Mouse (Mus musculus): ENCODE data around the gene Rmnd5a. TPM values are rescaled to one million over a fixed set of nuclear protein-coding genes. Genes with fewer than 3 reads are reported as not detected.
"Not testable (repeated sequence)": the region's sequence is repeated elsewhere in the genome, so short reads cannot be mapped to it uniquely, and the experiment has no call there.

The Rmnd5a gene
- polyA plus RNA-seq, 1 experiment from 2014 or later: 15.6 TPM

DNA sequence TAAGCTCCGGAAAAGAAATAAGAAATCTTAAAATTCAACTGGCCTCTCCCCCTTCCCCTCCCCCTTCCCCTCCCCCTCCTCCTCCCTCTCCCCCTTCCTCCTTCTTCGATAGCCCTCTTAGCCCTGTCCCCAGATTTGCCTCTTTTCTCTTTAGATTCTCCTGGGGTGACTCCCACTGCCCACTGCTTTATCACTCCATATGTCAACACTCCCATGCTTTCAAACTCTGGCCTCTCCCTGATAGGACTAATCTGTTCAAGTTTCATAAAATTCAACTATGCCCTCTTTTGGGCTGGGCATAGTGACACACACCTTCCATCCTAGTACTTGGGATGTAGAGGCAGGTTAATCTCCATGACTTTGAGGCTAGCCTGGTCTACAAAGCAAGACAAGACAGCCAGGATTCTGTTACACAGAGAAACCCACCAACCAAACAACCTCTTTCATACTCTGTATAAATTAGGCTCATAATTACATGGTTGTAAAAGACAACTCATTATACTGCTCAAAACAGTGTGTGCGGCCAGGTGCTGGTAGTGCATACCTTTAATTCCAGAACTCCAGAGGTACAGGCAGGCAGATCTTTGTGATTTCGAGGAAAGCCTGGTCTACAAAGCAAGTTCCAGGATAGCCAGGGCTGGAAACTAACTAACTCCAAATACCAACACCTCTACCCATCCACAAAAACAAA lies 31.5 kb upstream of the Rmnd5a start:
- Histone ChIP-seq H3K36me3 (no peaks in the 10 kb centered on the region), H3K9ac (no peak overlapping the region), H3K4me2 (no peak overlapping the region), H3K9me3 (no peaks in the 10 kb centered on the region), H3K4me1 (no peaks in the 10 kb centered on the region), H3K27ac (no peak overlapping the region), H3K4me3 (no peak overlapping the region), H3K27me3 (no peaks in the 10 kb centered on the region)
- 75% methylated on average over 4 of the region's 4 CpGs for WGBS
- ATAC-seq (ENCODE audit: borderline replicate concordance, extremely low read depth, low FRiP score, low TSS enrichment): no peak

DNA sequence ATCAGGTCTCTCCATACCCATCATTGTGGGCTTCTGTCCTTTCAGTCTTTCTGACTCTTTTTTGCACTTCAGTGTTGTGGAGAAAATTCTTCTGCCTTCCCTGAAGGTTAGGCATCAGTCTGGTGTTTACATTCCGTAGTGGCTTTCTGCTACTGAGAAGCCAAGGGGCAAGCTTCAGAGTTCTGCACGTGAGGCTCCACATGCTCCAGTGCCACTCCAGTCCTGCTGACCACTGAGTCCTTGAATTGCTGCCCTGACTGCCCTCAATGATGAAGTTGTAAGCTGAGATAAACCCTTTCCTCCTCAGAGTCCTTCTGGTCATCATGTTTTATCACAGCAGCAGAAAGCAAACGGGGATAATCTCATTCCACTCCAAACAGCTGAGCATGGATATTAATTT lies 28.9 kb upstream of the Rmnd5a start:
- Histone ChIP-seq H3K36me3 (no peaks in the 10 kb centered on the region), H3K27me3 (no peaks in the 10 kb centered on the region), H3K9ac (no peak overlapping the region), H3K9me3 (no peaks in the 10 kb centered on the region), H3K4me3 (no peak overlapping the region), H3K4me2 (no peak overlapping the region), H3K4me1 (no peaks in the 10 kb centered on the region), H3K27ac (no peak overlapping the region)
- ATAC-seq (ENCODE audit: borderline replicate concordance, extremely low read depth, low FRiP score, low TSS enrichment): no peak
- 16% methylated on average over 3 of the region's 3 CpGs for WGBS

- ATAC-seq (ENCODE audit: borderline replicate concordance, extremely low read depth, low FRiP score, low TSS enrichment): no peak
- no peak overlapping the region for H3K9ac ChIP-seq
- no peaks in the 10 kb centered on the region for H3K4me1 ChIP-seq
- H3K36me3 ChIP-seq: no peaks in the 10 kb centered on the region
- H3K27ac ChIP-seq: no peak overlapping the region
- H3K9me3 ChIP-seq: no peaks in the 10 kb centered on the region
- H3K4me2 ChIP-seq: no peak overlapping the region
- 76% methylated on average over 4 of the region's 4 CpGs for WGBS
- no peak overlapping the region for H3K4me3 ChIP-seq
- H3K27me3 ChIP-seq: no peaks in the 10 kb centered on the region
Observed at GRCm38 (mm10) chr6:71467766-71468165, 27.3 kb upstream of the Rmnd5a start.

GRCm38 (mm10) chr6:71465146-71465545 lies 24.7 kb upstream of the Rmnd5a start:
- H3K36me3 ChIP-seq: no peaks in the 10 kb centered on the region
- H3K4me2 ChIP-seq: no peak overlapping the region
- no peak overlapping the region for H3K9ac ChIP-seq
- no peaks in the 10 kb centered on the region for H3K27me3 ChIP-seq
- WGBS: 85% methylated on average over 3 of the region's 3 CpGs
- H3K9me3 ChIP-seq: no peaks in the 10 kb centered on the region
- no peak overlapping the region for H3K27ac ChIP-seq
- no peak for ATAC-seq (ENCODE audit: borderline replicate concordance, extremely low read depth, low FRiP score, low TSS enrichment)
- no peak overlapping the region for H3K4me3 ChIP-seq
- no peaks in the 10 kb centered on the region for H3K4me1 ChIP-seq

GRCm38 (mm10) chr6:71457956-71458608 lies 17.6 kb upstream of the Rmnd5a start:
- no peak for ATAC-seq (ENCODE audit: borderline replicate concordance, extremely low read depth, low FRiP score, low TSS enrichment)
- WGBS: 55% methylated on average over 8 of the region's 8 CpGs

GRCm38 (mm10) chr6:71453983-71454739 lies 13.7 kb upstream of the Rmnd5a start:
- H3K4me3 ChIP-seq; H3K4me2 ChIP-seq; H3K27ac ChIP-seq; H3K36me3 ChIP-seq; H3K9ac ChIP-seq; H3K4me1 ChIP-seq; H3K9me3 ChIP-seq; H3K27me3 ChIP-seq; ATAC-seq (ENCODE audit: borderline replicate concordance, extremely low read depth, low FRiP score, low TSS enrichment): not testable (repeated sequence)

More at GRCm38 (mm10) chr6:71457956-71458608, 17.6 kb upstream of the Rmnd5a start:
- H3K36me3 ChIP-seq: no peaks in the 10 kb centered on the region
- H3K4me1 ChIP-seq: no peaks in the 10 kb centered on the region
- H3K4me2 ChIP-seq: no peak overlapping the region
- no peaks in the 10 kb centered on the region for H3K27me3 ChIP-seq
- no peak overlapping the region for H3K9ac ChIP-seq
- H3K9me3 ChIP-seq: no peaks in the 10 kb centered on the region
- H3K27ac ChIP-seq: no peak overlapping the region
- no peak overlapping the region for H3K4me3 ChIP-seq

DNA sequence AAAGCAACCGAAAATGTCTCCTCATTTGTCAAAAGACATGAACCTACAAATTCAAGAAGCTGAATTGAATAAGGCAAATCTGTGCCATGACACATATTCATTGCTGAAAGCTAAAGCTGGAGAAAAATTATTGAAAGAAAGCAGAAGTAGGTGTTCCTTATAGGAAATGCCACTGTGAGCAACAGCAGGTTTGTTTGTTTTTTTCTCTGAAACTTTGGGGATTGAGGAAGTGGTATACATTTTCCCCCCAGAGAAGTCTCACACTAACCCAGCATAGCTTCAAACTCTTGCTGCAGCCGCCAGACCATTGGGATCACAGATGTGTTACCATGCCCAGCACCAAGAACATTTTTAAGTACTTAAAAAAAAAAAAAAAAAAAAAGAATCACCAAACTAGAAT lies 12.4 kb upstream of the Rmnd5a start:
- Histone ChIP-seq H3K27ac (no peak overlapping the region), H3K9me3 (no peaks in the 10 kb centered on the region), H3K36me3 (no peaks in the 10 kb centered on the region), H3K4me3 (no peak overlapping the region), H3K27me3 (no peaks in the 10 kb centered on the region), H3K4me1 (no peaks in the 10 kb centered on the region), H3K9ac (no peak overlapping the region), H3K4me2 (no peak overlapping the region)
- ATAC-seq (ENCODE audit: borderline replicate concordance, extremely low read depth, low FRiP score, low TSS enrichment): no peak
- 81% methylated on average over 2 of the region's 2 CpGs for WGBS

DNA sequence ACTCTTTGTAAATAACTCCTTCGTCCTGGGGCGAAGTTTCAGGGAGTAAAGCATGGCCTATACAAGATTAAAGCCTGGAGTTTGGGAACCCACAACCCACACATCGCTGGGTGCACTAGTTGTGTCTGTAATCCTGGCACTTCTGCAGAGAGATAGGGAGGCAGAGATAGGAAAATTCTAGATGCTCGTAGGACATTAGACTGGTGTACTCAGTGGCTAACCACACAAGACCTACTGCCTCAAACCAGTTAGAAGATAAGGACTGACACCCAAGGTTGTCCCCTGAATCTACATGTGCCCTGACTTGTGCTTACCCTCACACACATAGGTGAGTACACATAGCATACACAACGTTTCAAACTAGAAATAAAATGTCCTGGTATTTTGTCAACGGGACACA lies 5.1 kb upstream of the Rmnd5a start:
- H3K4me2 ChIP-seq: no peak overlapping the region
- H3K36me3 ChIP-seq: no peaks in the 10 kb centered on the region
- no peak for ATAC-seq (ENCODE audit: borderline replicate concordance, extremely low read depth, low FRiP score, low TSS enrichment)
- no peaks in the 10 kb centered on the region for H3K27me3 ChIP-seq
- H3K9me3 ChIP-seq: no peaks in the 10 kb centered on the region
- H3K4me1 ChIP-seq: no peaks in the 10 kb centered on the region
- no peak overlapping the region for H3K4me3 ChIP-seq
- H3K27ac ChIP-seq: no peak overlapping the region
- 79% methylated on average over 6 of the region's 6 CpGs for WGBS
- no peak overlapping the region for H3K9ac ChIP-seq

DNA sequence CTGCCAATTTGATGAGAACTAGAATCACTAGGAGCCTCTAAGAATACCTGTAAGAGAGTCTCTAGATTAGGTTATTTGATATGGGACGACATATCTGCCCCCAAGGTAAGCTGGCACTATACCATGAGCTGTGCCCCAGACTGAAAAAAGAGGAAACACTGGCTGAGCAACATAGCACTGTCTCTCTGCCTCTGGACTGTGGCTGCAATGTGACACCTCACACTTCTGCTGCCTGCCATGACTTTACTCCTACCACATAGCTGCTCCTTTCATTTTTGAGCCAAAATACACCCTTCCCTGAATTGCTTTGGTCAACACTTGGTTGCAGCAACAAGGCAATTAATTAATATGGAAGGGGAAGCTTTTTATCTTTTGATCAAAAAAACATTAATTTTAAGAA lies 4.3 kb upstream of the Rmnd5a start:
- no peak overlapping the region for H3K27ac ChIP-seq
- 53% methylated on average over 1 of the region's 1 CpGs for WGBS
- no peak overlapping the region for H3K4me2 ChIP-seq
- H3K27me3 ChIP-seq: no peaks in the 10 kb centered on the region
- H3K4me1 ChIP-seq: no peaks in the 10 kb centered on the region
- no peaks in the 10 kb centered on the region for H3K36me3 ChIP-seq
- H3K9ac ChIP-seq: no peak overlapping the region
- H3K9me3 ChIP-seq: no peaks in the 10 kb centered on the region
- no peak for ATAC-seq (ENCODE audit: borderline replicate concordance, extremely low read depth, low FRiP score, low TSS enrichment)
- H3K4me3 ChIP-seq: no peak overlapping the region

DNA sequence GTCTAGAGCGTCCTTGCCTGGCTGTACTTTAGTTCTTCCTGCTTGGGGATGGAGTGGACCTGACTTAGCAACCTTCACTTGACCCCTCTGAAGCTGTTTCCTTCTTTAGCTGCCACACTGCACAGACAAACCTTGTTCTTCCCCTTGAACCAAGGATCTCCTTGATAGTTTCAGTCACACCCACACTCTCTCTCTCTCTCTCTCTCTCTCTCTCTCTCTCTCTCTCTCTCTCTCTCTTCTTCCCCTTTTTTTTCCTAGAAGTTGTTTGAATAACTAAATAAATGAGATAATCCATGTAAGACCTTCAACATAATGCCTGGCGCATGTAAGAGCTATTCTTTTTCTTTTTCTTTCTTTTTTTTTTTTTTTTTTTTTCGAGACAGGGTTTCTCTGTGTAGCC lies 1.7 kb upstream of the Rmnd5a start:
- ATAC-seq (ENCODE audit: borderline replicate concordance, extremely low read depth, low FRiP score, low TSS enrichment): no peak
- no peak overlapping the region for H3K27ac ChIP-seq
- 81% methylated on average over 2 of the region's 3 CpGs for WGBS
- H3K36me3 ChIP-seq: no peaks in the 10 kb centered on the region
- H3K4me1 ChIP-seq: peaks cover 17% of the 10 kb centered on the region
- H3K4me2 ChIP-seq: no peak overlapping the region
- no peaks in the 10 kb centered on the region for H3K27me3 ChIP-seq
- H3K9ac ChIP-seq: no peak overlapping the region
- no peak overlapping the region for H3K4me3 ChIP-seq
- no peaks in the 10 kb centered on the region for H3K9me3 ChIP-seq

DNA sequence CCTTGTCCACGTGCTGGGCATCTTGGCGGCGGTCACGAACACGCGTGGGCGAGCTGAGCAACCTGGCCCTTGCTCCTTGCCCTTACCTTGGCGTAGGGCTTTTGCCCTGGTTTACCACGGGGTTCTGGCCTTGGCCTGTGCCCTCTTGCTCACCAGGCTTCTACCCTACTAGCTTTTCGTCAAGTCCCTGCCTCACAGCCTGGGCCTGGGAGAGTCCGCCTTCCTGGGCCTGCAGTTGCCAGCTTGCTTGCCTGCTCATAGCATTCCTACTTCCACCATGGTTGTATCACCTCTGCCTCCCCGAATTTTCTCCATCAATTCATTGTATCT lies 779 bp upstream of the Rmnd5a start:
- WGBS: 6% methylated on average over 12 of the region's 12 CpGs
- Histone ChIP-seq H3K4me2 (peak overlapping the region; percentile 91), H3K9ac (peak overlapping the region; percentile 53), H3K4me1 (peaks cover 21% of the 10 kb centered on the region), H3K4me3 (peak overlapping the region; percentile 90), H3K9me3 (no peaks in the 10 kb centered on the region), H3K36me3 (no peaks in the 10 kb centered on the region), H3K27ac (peak overlapping the region; percentile 98), H3K27me3 (no peaks in the 10 kb centered on the region)
- 0 out of 2 replicates have a peak, but pooled peaks have one; percentile 1 for ATAC-seq (ENCODE audit: borderline replicate concordance, extremely low read depth, low FRiP score, low TSS enrichment)

DNA sequence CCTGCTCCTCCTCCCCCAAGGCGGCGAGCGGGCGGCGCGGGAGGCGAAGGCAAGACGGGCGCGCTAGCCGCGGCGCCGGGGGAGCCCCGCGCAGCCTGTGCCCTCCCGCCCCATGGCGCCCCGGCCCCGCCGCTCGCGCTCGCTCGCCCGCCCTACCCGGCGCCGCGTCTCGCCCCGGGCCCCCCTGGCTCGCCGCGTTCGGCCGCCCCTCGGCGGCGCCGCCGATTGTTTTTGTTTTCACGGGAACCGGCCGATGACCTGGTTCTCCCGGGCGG lies 283 bp downstream of the Rmnd5a start:
- peak overlapping the region; percentile 73 for H3K4me2 ChIP-seq
- WGBS: 0% methylated on average over 25 of the region's 47 CpGs

More for the DNA sequence above, 283 bp downstream of the Rmnd5a start:
- peak; percentile 44 for ATAC-seq (ENCODE audit: borderline replicate concordance, extremely low read depth, low FRiP score, low TSS enrichment)
- H3K4me1 ChIP-seq: peaks cover 21% of the 10 kb centered on the region
- peak overlapping the region; percentile 90 for H3K4me3 ChIP-seq
- no peaks in the 10 kb centered on the region for H3K27me3 ChIP-seq
- H3K9ac ChIP-seq: peak overlapping the region; percentile 88
- peak overlapping the region; percentile 98 for H3K27ac ChIP-seq
- H3K36me3 ChIP-seq: no peaks in the 10 kb centered on the region
- no peaks in the 10 kb centered on the region for H3K9me3 ChIP-seq

All from lung, embryonic 15.5 days (tissue).